Mouse (Mus musculus): ENCODE data around the gene Olfr875. TPM values are rescaled to one million over a fixed set of nuclear protein-coding genes. Genes with fewer than 3 reads are reported as not detected.

Olfr875 gene
- polyA plus RNA-seq (2015; fragmentation: Nextera tagmentation; extraction: Ambion mirVana) = 0.05 and 0.22 TPM in 2 replicates

GRCm38 (mm10) chr9:37771759-37772158 lies at the start of gene Olfr875:
Gene Olfr875, plus strand, starts transcription at chr9:37771857.
- WGBS = 23% methylated on average over 2 of the region's 2 CpGs
- Histone ChIP-seq H3K27ac (no peak within 1 kb of the TSS), H3K4me2 (ENCODE audit: low read length) (no peak within 1 kb of the TSS), H3K9ac (ENCODE audit: low read depth, low read length) (no peak within 1 kb of the TSS), H3K4me1 (replicated peaks; ENCODE audit: insufficient read depth, low read length) (no peaks in the 10 kb centered on the region), H3K36me3 (ENCODE audit: insufficient read depth, low read length) (no peaks in the 10 kb centered on the region), H3K4me3 (replicated peaks; ENCODE audit: low read depth, low read length) (no peak within 1 kb of the TSS), H3K27me3 (ENCODE audit: insufficient read depth, low read length) (no peaks in the 10 kb centered on the region), H3K9me3 (replicated peaks; ENCODE audit: low read length) (no peaks in the 10 kb centered on the region)
- DNase-seq (ENCODE audit: low spot score) (peak; percentile 10), ATAC-seq (replicated peaks; ENCODE audit: low FRiP score, low read depth) (no peak)
- TF ChIP-seq CTCF (IDR thresholded peaks at IDR 0.05; ENCODE audit: low read depth) = no peak

GRCm38 (mm10) chr9:37734310-37734709 lies 37.3 kb upstream of the Olfr875 start:
- TF ChIP-seq CTCF (IDR thresholded peaks at IDR 0.05; ENCODE audit: low read depth) = no peak
- WGBS = 96% methylated on average over 1 of the region's 1 CpGs
- H3K27ac ChIP-seq = no peak overlapping the region

GRCm38 (mm10) chr9:37744806-37745205 lies 26.9 kb upstream of the Olfr875 start, which contains the start of gene Olfr874:
Gene Olfr874, plus strand, starts transcription at chr9:37745106.
- H3K4me3 ChIP-seq (replicated peaks; ENCODE audit: low read depth, low read length) = no peak within 1 kb of the TSS
- H3K4me1 ChIP-seq (replicated peaks; ENCODE audit: insufficient read depth, low read length) = no peaks in the 10 kb centered on the region
- H3K27me3 ChIP-seq (ENCODE audit: insufficient read depth, low read length) = no peaks in the 10 kb centered on the region
- H3K27ac ChIP-seq = no peak within 1 kb of the TSS
- no peaks in the 10 kb centered on the region for H3K36me3 ChIP-seq (ENCODE audit: insufficient read depth, low read length)
- H3K9ac ChIP-seq (ENCODE audit: low read depth, low read length) = no peak within 1 kb of the TSS
- DNase-seq (ENCODE audit: low spot score) (no peak), ATAC-seq (replicated peaks; ENCODE audit: low FRiP score, low read depth) (no peak)
- no peak for TF ChIP-seq CTCF (IDR thresholded peaks at IDR 0.05; ENCODE audit: low read depth)
- H3K4me2 ChIP-seq (ENCODE audit: low read length) = no peak within 1 kb of the TSS
- H3K9me3 ChIP-seq (replicated peaks; ENCODE audit: low read length) = no peaks in the 10 kb centered on the region

More at GRCm38 (mm10) chr9:37734310-37734709, 37.3 kb upstream of the Olfr875 start:
- DNase-seq (ENCODE audit: low spot score) (no peak), ATAC-seq (replicated peaks; ENCODE audit: low FRiP score, low read depth) (no peak)
- Histone ChIP-seq H3K9ac (ENCODE audit: low read depth, low read length) (no peak overlapping the region), H3K4me2 (ENCODE audit: low read length) (no peak overlapping the region), H3K4me3 (replicated peaks; ENCODE audit: low read depth, low read length) (no peak overlapping the region), H3K4me1 (replicated peaks; ENCODE audit: insufficient read depth, low read length) (no peaks in the 10 kb centered on the region), H3K9me3 (replicated peaks; ENCODE audit: low read length) (no peaks in the 10 kb centered on the region), H3K36me3 (ENCODE audit: insufficient read depth, low read length) (no peaks in the 10 kb centered on the region), H3K27me3 (ENCODE audit: insufficient read depth, low read length) (no peaks in the 10 kb centered on the region)

- Histone ChIP-seq H3K9ac (ENCODE audit: low read depth, low read length) (no peak overlapping the region), H3K4me1 (replicated peaks; ENCODE audit: insufficient read depth, low read length) (no peaks in the 10 kb centered on the region), H3K27me3 (ENCODE audit: insufficient read depth, low read length) (no peaks in the 10 kb centered on the region), H3K27ac (no peak overlapping the region), H3K4me2 (ENCODE audit: low read length) (no peak overlapping the region), H3K4me3 (replicated peaks; ENCODE audit: low read depth, low read length) (no peak overlapping the region), H3K36me3 (ENCODE audit: insufficient read depth, low read length) (no peaks in the 10 kb centered on the region), H3K9me3 (replicated peaks; ENCODE audit: low read length) (no peaks in the 10 kb centered on the region)
- ATAC-seq (replicated peaks; ENCODE audit: low FRiP score, low read depth) = no peak; the same call in 1 of the 2 replicates
- no peak for TF ChIP-seq CTCF (IDR thresholded peaks at IDR 0.05; ENCODE audit: low read depth)
- 40% methylated on average over 7 of the region's 7 CpGs for WGBS
- no peak for DNase-seq (ENCODE audit: low spot score)
Measured at GRCm38 (mm10) chr9:37750319-37751075, 21.2 kb upstream of the Olfr875 start.

- DNase-seq (ENCODE audit: low spot score) (no peak), ATAC-seq (replicated peaks; ENCODE audit: low FRiP score, low read depth) (no peak)
- Histone ChIP-seq H3K4me3 (replicated peaks; ENCODE audit: low read depth, low read length) (no peak overlapping the region), H3K27ac (no peak overlapping the region), H3K9ac (ENCODE audit: low read depth, low read length) (no peak overlapping the region), H3K36me3 (ENCODE audit: insufficient read depth, low read length) (no peaks in the 10 kb centered on the region), H3K9me3 (replicated peaks; ENCODE audit: low read length) (no peaks in the 10 kb centered on the region), H3K4me2 (ENCODE audit: low read length) (no peak overlapping the region), H3K27me3 (ENCODE audit: insufficient read depth, low read length) (no peaks in the 10 kb centered on the region), H3K4me1 (replicated peaks; ENCODE audit: insufficient read depth, low read length) (no peaks in the 10 kb centered on the region)
- no peak for TF ChIP-seq CTCF (IDR thresholded peaks at IDR 0.05; ENCODE audit: low read depth)
- 73% methylated on average over 2 of the region's 2 CpGs for WGBS
Measured at GRCm38 (mm10) chr9:37751467-37751866, 20.2 kb upstream of the Olfr875 start.

GRCm38 (mm10) chr9:37752006-37752405 lies 19.7 kb upstream of the Olfr875 start:
- H3K27me3 ChIP-seq (ENCODE audit: insufficient read depth, low read length) = no peaks in the 10 kb centered on the region
- H3K27ac ChIP-seq = no peak overlapping the region
- DNase-seq (ENCODE audit: low spot score) (no peak), ATAC-seq (replicated peaks; ENCODE audit: low FRiP score, low read depth) (no peak)
- no peak for TF ChIP-seq CTCF (IDR thresholded peaks at IDR 0.05; ENCODE audit: low read depth)
- WGBS = 75% methylated on average over 4 of the region's 4 CpGs
- no peak overlapping the region for H3K4me3 ChIP-seq (replicated peaks; ENCODE audit: low read depth, low read length)
- no peaks in the 10 kb centered on the region for H3K9me3 ChIP-seq (replicated peaks; ENCODE audit: low read length)
- no peaks in the 10 kb centered on the region for H3K36me3 ChIP-seq (ENCODE audit: insufficient read depth, low read length)
- H3K4me2 ChIP-seq (ENCODE audit: low read length) = no peak overlapping the region
- no peaks in the 10 kb centered on the region for H3K4me1 ChIP-seq (replicated peaks; ENCODE audit: insufficient read depth, low read length)
- no peak overlapping the region for H3K9ac ChIP-seq (ENCODE audit: low read depth, low read length)

All from kidney, postnatal 0 days (tissue).